Mouse (Mus musculus) bone marrow macrophage, adult 2 months (primary cell): ENCODE data around the gene Ints14. TPM values are rescaled to one million over a fixed set of nuclear protein-coding genes. Genes with fewer than 3 reads are reported as not detected.
A peak's percentile ranks its signal among the peaks of the same experiment; 100 is the strongest.

Experiments
- H3K27ac ChIP-seq: 2 replicates; pipeline ENCODE4 v1.5.1; 2012; ENCODE audit warnings: low read depth, low read length; ENCODE audit not compliant: insufficient read depth
- H3K4me1 ChIP-seq: 2 replicates; pipeline ENCODE4 v1.6.1; 2012; ENCODE audit warnings: low read length; ENCODE audit not compliant: control insufficient read depth, insufficient read depth
- H3K4me3 ChIP-seq: 2 replicates; pipeline ENCODE4 v1.5.1; 2012; ENCODE audit warnings: mild to moderate bottlenecking, low read length, moderate library complexity; ENCODE audit not compliant: insufficient read depth
- CTCF ChIP-seq: IDR thresholded peaks from 2 replicates; pipeline ENCODE4 v1.5.1; 2012; ENCODE audit warnings: low read depth, mild to moderate bottlenecking, low read length, moderate library complexity
- POLR2A ChIP-seq: IDR thresholded peaks from 2 replicates; pipeline ENCODE4 v1.6.1; 2012; ENCODE audit warnings: mild to moderate bottlenecking, low read depth, low read length, borderline replicate concordance
- polyA plus RNA-seq: library from polyadenylated mRNA; stranded (reverse); fragments of >200 nt; gene quantifications from 2 replicates; pipeline ENCODE4 v1.2.4, GENCODE M21; 2012; ENCODE audit not compliant: missing spikeins, insufficient read depth, insufficient read length

The Ints14 gene
- 21.4 and 21.6 TPM in 2 replicates for polyA plus RNA-seq

DNA sequence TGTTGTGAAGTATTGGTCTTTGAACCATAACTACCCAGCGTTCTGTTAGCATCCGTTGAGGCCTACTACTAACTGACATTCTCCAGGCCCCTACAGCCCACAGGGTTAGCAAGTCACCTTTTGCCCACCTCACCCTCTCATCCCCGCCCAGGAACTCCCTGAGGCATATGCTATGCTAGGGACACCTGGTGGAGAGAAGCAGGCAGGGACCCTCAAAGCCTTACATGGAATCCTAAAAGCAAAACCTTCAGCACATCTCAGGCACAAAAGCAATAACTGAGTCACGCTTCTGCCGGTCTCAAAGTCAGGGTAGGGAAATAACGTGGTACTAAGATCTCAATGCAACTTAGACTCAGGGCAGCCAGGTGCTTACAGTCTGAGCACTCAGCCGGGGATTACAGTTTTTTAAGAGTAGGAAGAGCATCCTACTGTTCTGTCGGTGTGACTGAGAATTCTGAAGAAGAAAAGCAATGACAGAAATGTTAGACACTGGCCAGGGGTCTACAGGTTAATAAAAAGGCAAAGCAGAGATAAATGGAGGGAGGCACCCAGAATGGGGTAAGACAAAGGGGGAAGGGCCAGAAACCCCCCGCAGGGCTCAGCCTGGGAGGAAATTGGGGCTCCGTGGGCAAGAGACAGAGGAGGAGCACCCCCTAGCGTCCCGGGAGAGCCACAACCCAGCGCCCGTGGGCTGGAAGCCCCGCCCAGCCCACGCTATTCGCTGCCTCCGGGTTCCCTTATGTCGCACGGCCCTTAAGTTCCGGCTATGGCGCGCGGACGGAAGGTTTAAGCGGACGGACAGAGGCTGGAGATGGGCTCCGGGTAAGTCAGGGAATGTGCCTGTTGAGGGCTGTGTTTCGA lies at the start of gene Ints14:
TSS of gene Ints14 (plus strand) at position 789 of the 861 bp plus-strand sequence.
- Histone ChIP-seq H3K4me3 (peak within 1 kb of the TSS; percentile 97), H3K4me1 (peaks cover 13% of the 10 kb centered on the region), H3K27ac (peak within 1 kb of the TSS; percentile 76)
- TF ChIP-seq POLR2A = peak; percentile 74; the same call in 1 of the 2 replicates
- peak; percentile 82 for TF ChIP-seq CTCF

DNA sequence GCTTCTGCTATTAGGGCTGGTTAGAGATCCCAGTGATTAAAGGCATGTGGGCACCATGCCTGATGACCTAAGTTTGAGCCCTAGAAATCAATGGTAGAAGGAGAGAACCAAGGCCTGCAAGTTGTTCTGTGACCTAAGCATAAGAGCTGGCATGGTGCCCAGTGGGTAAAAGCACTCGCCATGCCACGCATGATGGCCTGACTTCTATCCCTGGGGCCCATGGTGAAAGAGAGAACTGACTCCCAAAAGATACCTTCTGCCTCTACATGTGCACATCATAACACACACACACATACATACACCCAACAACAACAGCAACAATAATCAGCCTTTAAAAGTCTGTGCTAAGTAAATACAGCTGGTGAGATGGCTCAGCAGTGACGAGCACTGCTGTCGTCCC lies 47.3 kb upstream of the Ints14 start:
- Histone ChIP-seq H3K27ac (no peak overlapping the region), H3K4me3 (no peak overlapping the region), H3K4me1 (peaks cover 7% of the 10 kb centered on the region; the same call in 1 of the 2 replicates)
- TF ChIP-seq POLR2A = no peak
- no peak for TF ChIP-seq CTCF

DNA sequence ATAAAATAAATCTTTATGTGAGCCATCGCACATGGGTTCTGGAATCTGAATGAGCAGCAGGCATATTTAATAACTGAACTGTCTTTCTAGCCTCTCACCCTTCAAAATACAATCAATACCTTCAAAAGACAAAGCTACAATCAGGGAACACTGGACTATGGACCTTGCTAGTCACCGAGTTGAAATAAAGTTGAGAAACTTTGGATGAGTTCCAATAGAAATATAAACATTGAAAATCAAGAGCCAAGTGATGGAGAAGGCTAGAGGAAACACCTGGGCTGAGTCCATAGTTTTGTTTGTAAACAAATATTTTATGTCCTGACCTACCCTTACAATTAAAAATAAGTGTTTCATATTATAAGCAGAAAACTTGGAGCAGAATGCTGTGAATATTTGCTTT lies 46.7 kb upstream of the Ints14 start:
- H3K4me3 ChIP-seq = no peak overlapping the region
- H3K27ac ChIP-seq = no peak overlapping the region
- peaks cover 7% of the 10 kb centered on the region; the same call in 1 of the 2 replicates for H3K4me1 ChIP-seq
- TF ChIP-seq CTCF (no peak), POLR2A (no peak)

DNA sequence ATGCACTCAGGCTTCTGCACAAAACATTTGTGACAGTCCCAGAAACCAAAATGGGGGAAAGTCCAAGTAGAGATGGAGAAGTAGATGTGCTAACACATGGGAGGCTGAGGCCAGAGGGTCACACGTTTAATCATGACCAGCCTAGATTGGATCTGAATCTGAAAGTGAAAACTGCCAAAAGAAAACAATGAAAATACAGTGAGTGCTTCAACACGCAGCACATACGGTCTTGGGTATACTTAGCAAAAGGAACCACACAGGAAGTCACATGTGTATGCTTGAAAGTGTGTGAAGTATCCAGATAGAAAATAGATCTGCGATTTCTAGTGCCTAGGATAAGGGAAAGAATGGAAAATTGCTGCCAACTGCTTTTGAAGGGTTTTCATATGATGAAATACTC lies 46.1 kb upstream of the Ints14 start:
- TF ChIP-seq CTCF (no peak), POLR2A (no peak)
- H3K4me3 ChIP-seq = no peak overlapping the region
- H3K4me1 ChIP-seq = peaks cover 7% of the 10 kb centered on the region; the same call in 1 of the 2 replicates
- peak overlapping the region; percentile 23 for H3K27ac ChIP-seq

DNA sequence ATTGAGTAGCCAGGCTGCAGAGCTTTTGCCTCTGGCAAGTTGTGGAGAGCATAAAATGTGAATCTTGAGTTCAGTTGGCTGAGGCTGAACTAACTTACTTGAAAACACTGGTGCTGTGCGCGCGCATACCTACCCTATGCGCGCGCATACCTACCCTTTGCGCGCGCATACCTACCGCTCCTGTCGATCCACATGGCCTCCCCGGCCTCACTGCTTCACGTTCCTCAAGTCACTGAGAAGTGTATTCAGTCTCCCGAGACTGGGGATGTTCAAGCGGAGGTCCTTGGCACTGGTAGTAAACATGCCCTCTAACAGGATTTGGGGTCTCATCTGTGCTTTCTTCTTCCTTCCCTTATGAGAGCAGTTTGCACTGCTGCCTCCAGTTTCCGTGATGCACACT lies 42.1 kb upstream of the Ints14 start:
- no peak overlapping the region for H3K4me3 ChIP-seq

DNA sequence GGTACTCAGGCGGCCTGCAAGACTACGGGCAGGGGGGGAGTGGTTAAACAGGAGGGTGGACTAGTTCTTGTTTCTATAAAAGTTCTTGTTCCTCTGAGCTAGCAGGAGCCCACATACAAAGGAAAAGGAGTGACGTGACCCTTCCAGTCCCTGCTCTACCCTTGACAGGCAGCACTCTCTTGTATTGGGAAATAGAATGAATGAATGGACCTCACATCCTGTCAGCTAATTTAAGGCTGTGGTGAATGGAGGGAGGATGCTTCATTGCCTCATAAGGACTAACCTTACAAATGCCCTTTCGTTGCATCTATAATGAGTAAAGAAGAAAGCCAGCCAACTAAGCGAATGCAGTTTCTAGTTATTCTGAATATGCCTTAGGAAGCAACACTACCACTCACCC lies 34.9 kb upstream of the Ints14 start:
- Histone ChIP-seq H3K4me1 (peaks cover 37% of the 10 kb centered on the region), H3K4me3 (no peak overlapping the region), H3K27ac (peak overlapping the region; percentile 61)
- TF ChIP-seq CTCF = no peak
- no peak for TF ChIP-seq POLR2A

More for the DNA sequence above, 42.1 kb upstream of the Ints14 start:
- no peak overlapping the region for H3K27ac ChIP-seq
- no peak for TF ChIP-seq POLR2A
- TF ChIP-seq CTCF = no peak
- peaks cover 12% of the 10 kb centered on the region for H3K4me1 ChIP-seq

DNA sequence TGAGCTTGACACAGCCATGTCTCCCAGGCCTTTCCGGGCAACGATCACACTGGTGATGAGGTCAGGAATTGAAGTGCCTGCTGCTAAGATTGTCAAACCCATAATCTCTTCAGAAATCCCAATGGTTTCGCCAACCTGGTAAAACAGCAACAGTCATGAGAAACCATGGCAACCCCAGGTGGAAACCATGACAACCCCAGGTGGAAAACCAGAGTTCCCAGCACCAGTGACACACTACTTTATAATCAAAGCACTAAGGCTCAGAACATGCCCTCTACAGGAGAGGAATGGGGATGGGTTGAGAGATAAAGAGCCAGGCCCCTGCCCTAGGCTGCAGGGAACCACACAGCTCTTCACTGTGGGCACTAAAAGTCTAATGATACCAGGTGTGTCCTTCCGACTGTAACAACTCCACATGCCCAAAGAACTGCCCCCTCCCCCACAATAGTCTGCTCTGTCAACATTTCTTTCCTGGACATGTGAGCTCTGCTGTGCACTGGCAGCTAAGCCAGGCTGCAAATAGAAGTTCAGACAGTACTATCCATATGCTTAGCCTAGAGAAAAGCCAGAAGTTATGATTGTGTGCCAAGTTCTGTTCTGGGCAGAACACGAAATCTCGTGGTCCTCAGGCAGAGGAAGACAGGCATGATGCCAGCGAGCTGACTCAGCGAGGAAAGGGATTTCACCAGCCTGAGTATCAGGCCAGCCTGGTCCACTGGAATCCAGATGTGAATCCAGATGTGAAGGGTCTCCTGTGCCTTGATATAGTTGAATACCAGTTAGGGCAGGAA lies 34.3 kb upstream of the Ints14 start:
- TF ChIP-seq POLR2A (no peak), CTCF (no peak)
- H3K4me3 ChIP-seq = no peak overlapping the region
- H3K4me1 ChIP-seq = peaks cover 37% of the 10 kb centered on the region
- H3K27ac ChIP-seq = peak overlapping the region; percentile 61

DNA sequence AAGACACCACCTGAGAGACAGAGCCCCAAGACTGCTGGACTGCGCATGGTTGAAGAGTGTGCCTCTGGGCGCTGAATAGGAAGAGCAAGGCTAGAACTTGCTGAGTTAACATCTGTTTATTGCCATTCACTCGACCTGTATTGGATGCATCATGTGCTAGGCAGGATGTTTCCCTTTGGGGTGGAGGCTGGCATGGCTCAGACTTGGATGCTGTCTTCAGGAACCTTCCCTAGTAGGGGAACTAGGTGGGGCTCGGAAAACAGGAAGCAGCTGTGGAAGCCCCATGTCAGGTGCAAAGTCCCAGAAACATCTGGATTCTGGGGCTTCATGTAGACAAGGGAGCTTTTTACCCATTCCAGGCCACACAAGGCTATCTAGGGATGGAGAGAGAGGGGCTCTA lies 30.4 kb upstream of the Ints14 start:
- no peak for TF ChIP-seq CTCF
- no peak for TF ChIP-seq POLR2A
- Histone ChIP-seq H3K4me1 (peaks cover 22% of the 10 kb centered on the region), H3K27ac (no peak overlapping the region), H3K4me3 (no peak overlapping the region)

DNA sequence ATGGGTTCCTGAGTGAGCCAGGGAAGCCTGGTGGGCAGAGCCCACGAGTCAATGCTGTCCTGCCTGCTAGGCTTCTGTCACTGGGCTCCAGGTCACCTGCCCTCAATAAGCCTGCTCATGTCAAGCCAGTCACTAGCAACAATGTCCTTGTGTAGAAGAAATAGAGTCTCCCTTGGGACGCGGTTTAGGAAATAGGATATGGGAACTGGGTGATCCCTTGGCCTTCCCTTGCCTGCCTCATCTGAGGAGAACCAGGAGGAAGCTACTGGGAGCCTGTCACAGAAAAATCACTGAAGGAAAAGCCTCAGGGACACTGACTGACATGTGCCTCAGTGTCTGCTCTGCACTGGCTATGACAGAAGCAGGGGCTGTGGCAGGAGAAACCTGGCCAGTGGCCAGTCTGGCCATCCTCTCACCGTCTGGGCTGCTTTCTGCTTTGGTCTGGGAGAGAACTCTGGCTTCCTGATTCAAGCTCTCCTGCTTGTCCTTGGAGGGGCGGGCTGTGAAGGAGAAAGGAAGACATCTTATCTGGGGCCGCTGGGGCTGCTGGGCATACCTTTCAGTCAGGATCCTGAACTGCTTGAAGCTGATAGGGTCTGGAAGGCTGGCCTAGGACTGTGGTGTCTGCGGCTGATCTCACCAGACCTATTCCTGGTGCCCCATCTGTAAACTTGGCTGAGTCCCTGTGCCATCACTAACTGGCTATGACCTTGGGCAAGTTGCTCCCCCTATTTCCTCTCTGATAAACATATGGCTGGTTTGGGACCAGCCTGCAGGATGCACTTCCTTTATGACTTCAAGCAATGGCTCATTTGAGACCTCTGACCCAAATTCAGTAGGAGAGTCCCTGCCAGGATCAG lies 28.7 kb upstream of the Ints14 start:
- Histone ChIP-seq H3K4me3 (no peak overlapping the region), H3K4me1 (peaks cover 11% of the 10 kb centered on the region), H3K27ac (no peak overlapping the region)
- TF ChIP-seq POLR2A (no peak), CTCF (no peak)
